Mouse (Mus musculus) heart, adult 2 months (tissue): ENCODE measurements around the gene Schip1. TPM values are rescaled to one million over a fixed set of nuclear protein-coding genes. Genes with fewer than 3 reads are reported as not detected.

ENCODE experiments used
- DNase-seq, 2 experiments: peaks; one replicate each; pipeline ENCODE4 v3.0.0; 2021
- H3K27ac ChIP-seq: fragments of 200-600 bp; 2 replicates; pipeline ENCODE4 v1.8.1; 2022
- H3K27me3 ChIP-seq: fragments of 200-500 bp; 2 replicates; pipeline ENCODE4 v1.6.1; 2012; ENCODE audit warnings: mild to moderate bottlenecking, low read length, inconsistent platforms, mixed read lengths; ENCODE audit not compliant: control insufficient read depth, insufficient read depth
- H3K36me3 ChIP-seq: fragments of 200-500 bp; 2 replicates; pipeline ENCODE4 v1.6.1; 2012; ENCODE audit warnings: low read length, inconsistent platforms; ENCODE audit not compliant: control insufficient read depth, insufficient read depth
- H3K4me1 ChIP-seq: fragments of 200-500 bp; 2 replicates; pipeline ENCODE4 v1.6.1; 2011; ENCODE audit warnings: low read length; ENCODE audit not compliant: control insufficient read depth, insufficient read depth
- H3K4me3 ChIP-seq: fragments of 200-600 bp; 2 replicates; pipeline ENCODE4 v1.8.1; 2022
- H3K79me2 ChIP-seq: fragments of 200-500 bp; replicated peaks from 2 replicates; pipeline ENCODE4 v1.6.1; 2012; ENCODE audit warnings: mild to moderate bottlenecking, inconsistent platforms, low read length, moderate library complexity, mixed read lengths; ENCODE audit not compliant: control insufficient read depth, insufficient read depth
- H3K9ac ChIP-seq: fragments of 200-500 bp; 2 replicates; pipeline ENCODE4 v1.6.1; 2012; ENCODE audit warnings: low read depth, mild to moderate bottlenecking, control low read depth, inconsistent platforms, low read length, mixed read lengths
- CTCF ChIP-seq: fragments of 200-600 bp; IDR thresholded peaks from 2 replicates; pipeline ENCODE4 v1.8.1; 2022; ENCODE audit warnings: antibody characterized with exemption, mild to moderate bottlenecking, moderate library complexity
- EP300 ChIP-seq: fragments of 200-500 bp; IDR thresholded peaks from 2 replicates; pipeline ENCODE4 v1.6.1; 2011; ENCODE audit warnings: low read depth, low read length, control low read depth; ENCODE audit not compliant: insufficient read depth
- POLR2A ChIP-seq: fragments of 200-500 bp; IDR thresholded peaks from 2 replicates; pipeline ENCODE4 v1.6.1; 2011; ENCODE audit warnings: mild to moderate bottlenecking, low read depth, low read length, control low read depth; ENCODE audit not compliant: insufficient read depth
- WGBS: fragments of 180-500 bp; shearing (Covaris S2); methylation state at CpG from one replicate; pipeline ENCODE4 v1.1.7; 2018; 5-methylcytosine and 5-hydroxymethylcytosine counted together
- intact Hi-C: fragments of 180-260 bp; cut with DNase I; formaldehyde crosslinking; loops from one replicate; pipeline ENCODE4 v1.15.1; 2025
- long read RNA-seq: library from polyadenylated mRNA; stranded (forward); transcript quantifications from one replicate; pipeline ENCODE4 v2.0.0, GENCODE M21; 2021
- polyA plus RNA-seq: library from polyadenylated mRNA; depleted of rRNA; stranded (reverse); fragments of >200 nt; gene quantifications from 2 replicates; pipeline ENCODE4 v1.2.3, GENCODE M21; 2012; rRNA removed
- total RNA-seq, 2 experiments: library from RNA; stranded (reverse); gene quantifications; 2 replicates each; pipeline ENCODE4 v1.2.3; 2021

Schip1 gene
- 100 to 1,000 TPM; 163 to 181 TPM for total RNA-seq
- 44.3 and 100 TPM in 2 replicates for polyA plus RNA-seq
- long read RNA-seq, transcript Schip1-206 (8 exons, 2,156 nt): minor isoform, 7 of 139 reads
- long read RNA-seq, transcript Schip1-205 (8 exons, 2,059 nt): minor isoform, 6 of 139 reads
- long read RNA-seq, transcript Schip1-207 (7 exons, 1,557 nt): major isoform, 122 of 139 reads
- long read RNA-seq, partial matches to known transcripts: 0 of 139 reads
- long read RNA-seq, other reads (novel, unspliced or antisense): 3 of 139 reads

DNA sequence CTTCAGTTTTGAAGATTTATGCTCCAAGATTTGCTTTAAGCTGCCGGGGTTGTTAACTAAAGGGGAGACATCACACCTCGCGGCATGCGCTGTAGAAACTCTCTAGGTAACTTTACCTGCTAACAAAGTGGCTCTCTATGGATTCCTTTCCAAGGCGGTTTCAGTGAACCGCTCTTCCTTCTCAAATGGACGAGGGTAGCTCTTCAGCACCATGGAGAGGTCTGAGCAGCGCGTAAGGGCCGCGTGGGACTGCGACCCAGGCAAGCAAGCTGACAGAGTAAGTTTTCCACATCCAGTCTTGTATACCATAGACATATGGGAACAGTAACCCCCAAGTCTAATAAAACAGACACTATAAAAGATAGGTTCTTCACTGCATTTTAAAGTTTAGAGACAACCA, at the start of gene Schip1:
Gene Schip1, plus strand, starts transcription at position 72 of the 400 bp plus-strand sequence.
- intact Hi-C loops: no loop called here
- Histone ChIP-seq H3K4me3 (no peak within 1 kb of the TSS), H3K79me2 (no peaks in the 10 kb centered on the region), H3K27me3 (no peaks in the 10 kb centered on the region), H3K4me1 (no peaks in the 10 kb centered on the region), H3K27ac (no peak within 1 kb of the TSS), H3K36me3 (no peaks in the 10 kb centered on the region), H3K9ac (no peak within 1 kb of the TSS)
- TF ChIP-seq EP300 (no peak), POLR2A (no peak), CTCF (no peak)
- 26% methylated on average over 12 of the region's 12 CpGs for WGBS
- DNase-seq: peak in 1 of 2 experiments; percentile 33

DNA sequence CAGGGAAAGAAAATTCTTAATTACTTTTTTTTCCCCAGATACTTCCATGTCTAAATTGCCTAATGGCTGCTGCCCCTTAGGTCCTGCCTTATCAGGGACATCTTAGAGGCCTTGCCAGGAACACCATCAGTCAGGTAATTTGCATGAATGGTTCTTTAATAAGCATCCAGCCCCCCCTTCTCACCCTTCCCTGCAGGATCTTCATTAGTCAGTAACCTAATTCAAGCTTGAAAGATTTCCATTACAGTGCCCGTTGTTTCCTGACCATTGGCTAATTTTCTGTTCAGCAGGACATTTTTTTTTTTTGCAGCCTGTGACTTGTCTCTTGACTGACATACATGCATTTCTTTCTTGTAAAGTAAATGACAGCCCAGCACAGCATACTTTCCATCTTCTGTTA, 48.8 kb upstream of the Schip1 start:
- H3K36me3 ChIP-seq: no peaks in the 10 kb centered on the region
- intact Hi-C loops: no loop called here
- WGBS: 53% methylated on average over 1 of the region's 1 CpGs
- H3K27ac ChIP-seq: no peak overlapping the region
- H3K4me3 ChIP-seq: no peak overlapping the region
- no peak for DNase-seq
- TF ChIP-seq POLR2A: no peak
- TF ChIP-seq EP300: no peak
- TF ChIP-seq CTCF: no peak
- H3K27me3 ChIP-seq: no peaks in the 10 kb centered on the region
- H3K9ac ChIP-seq: no peak overlapping the region
- H3K79me2 ChIP-seq: no peaks in the 10 kb centered on the region
- no peaks in the 10 kb centered on the region for H3K4me1 ChIP-seq

DNA sequence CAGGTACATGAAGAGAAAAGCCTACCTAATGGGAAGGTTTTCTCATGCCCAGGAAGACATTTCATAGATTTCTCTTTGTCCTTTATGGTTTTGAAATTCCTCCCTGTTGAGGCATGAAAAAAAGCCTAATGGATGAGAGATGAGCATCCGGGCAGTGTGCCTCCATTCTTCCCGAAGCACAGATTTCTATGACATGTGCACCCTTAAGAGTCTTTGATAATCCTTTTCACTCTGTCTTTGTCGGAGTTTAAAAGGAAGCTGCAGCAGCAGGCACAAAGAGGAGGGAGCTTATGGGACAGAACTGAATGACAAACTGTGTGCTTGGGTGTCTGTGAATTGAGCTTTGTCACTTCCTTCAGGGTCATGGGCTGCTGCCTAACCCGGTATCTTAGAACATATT, 45.2 kb upstream of the Schip1 start:
- TF ChIP-seq CTCF: no peak
- no peak for TF ChIP-seq EP300
- no peak for TF ChIP-seq POLR2A
- H3K4me3 ChIP-seq: no peak overlapping the region
- no peaks in the 10 kb centered on the region for H3K79me2 ChIP-seq
- WGBS: 49% methylated on average over 4 of the region's 4 CpGs
- no peak overlapping the region for H3K9ac ChIP-seq
- intact Hi-C loops: no loop called here
- no peak for DNase-seq
- no peak overlapping the region for H3K27ac ChIP-seq
- no peaks in the 10 kb centered on the region for H3K27me3 ChIP-seq
- H3K4me1 ChIP-seq: no peaks in the 10 kb centered on the region
- no peaks in the 10 kb centered on the region for H3K36me3 ChIP-seq

DNA sequence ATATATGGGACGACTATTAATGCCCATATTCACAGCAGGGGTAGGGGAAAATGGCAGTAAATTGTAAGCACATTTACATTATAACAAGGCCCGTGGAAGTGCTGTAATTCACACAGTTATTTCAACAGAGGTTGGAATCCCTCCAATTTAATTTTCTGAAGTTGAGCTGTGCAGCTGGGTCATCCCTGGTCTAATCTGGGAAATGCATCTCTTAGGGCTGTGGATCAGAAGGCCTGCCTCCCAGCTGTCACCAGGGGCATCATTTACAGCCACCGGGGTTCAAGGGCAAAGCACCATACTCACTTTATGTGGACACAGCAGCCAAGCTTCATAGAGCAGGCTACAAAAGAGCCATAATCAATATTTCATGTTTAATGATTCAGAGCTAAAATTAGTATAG, 28.5 kb upstream of the Schip1 start:
- no peaks in the 10 kb centered on the region for H3K4me1 ChIP-seq
- no peak overlapping the region for H3K9ac ChIP-seq
- H3K36me3 ChIP-seq: no peaks in the 10 kb centered on the region
- no peaks in the 10 kb centered on the region for H3K27me3 ChIP-seq
- no peak for DNase-seq
- H3K27ac ChIP-seq: no peak overlapping the region
- no peak overlapping the region for H3K4me3 ChIP-seq
- H3K79me2 ChIP-seq: no peaks in the 10 kb centered on the region
- WGBS: 60% methylated on average over 3 of the region's 3 CpGs
- intact Hi-C loops: no loop called here
- TF ChIP-seq POLR2A: no peak
- TF ChIP-seq CTCF: no peak
- TF ChIP-seq EP300: no peak

DNA sequence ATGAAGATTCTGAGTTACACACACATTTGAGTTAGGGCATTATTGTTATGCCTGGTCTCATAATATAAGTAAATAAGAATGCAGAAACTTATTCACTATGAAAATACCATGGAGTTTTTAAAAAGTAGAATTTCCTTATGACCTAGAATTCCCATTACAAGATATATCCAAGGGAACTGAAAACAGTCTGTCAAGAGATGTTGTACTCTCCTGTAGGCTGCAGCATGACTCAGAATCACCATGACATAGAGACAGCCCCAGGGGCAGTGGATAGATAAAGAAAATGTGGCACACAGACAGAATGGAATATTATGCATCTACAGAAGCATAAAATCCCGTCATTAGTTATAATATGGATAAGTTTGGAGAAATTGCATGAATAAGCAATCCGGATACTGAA, 21.7 kb upstream of the Schip1 start:
- intact Hi-C loops: no loop called here
- H3K27me3 ChIP-seq: no peaks in the 10 kb centered on the region
- H3K36me3 ChIP-seq: no peaks in the 10 kb centered on the region
- no peak overlapping the region for H3K27ac ChIP-seq
- no peak overlapping the region for H3K4me3 ChIP-seq
- no peak for TF ChIP-seq POLR2A
- no peak for TF ChIP-seq CTCF
- no peak for TF ChIP-seq EP300
- H3K9ac ChIP-seq: no peak overlapping the region
- 75% methylated on average over 2 of the region's 2 CpGs for WGBS
- no peaks in the 10 kb centered on the region for H3K4me1 ChIP-seq
- no peaks in the 10 kb centered on the region for H3K79me2 ChIP-seq
- DNase-seq: no peak

DNA sequence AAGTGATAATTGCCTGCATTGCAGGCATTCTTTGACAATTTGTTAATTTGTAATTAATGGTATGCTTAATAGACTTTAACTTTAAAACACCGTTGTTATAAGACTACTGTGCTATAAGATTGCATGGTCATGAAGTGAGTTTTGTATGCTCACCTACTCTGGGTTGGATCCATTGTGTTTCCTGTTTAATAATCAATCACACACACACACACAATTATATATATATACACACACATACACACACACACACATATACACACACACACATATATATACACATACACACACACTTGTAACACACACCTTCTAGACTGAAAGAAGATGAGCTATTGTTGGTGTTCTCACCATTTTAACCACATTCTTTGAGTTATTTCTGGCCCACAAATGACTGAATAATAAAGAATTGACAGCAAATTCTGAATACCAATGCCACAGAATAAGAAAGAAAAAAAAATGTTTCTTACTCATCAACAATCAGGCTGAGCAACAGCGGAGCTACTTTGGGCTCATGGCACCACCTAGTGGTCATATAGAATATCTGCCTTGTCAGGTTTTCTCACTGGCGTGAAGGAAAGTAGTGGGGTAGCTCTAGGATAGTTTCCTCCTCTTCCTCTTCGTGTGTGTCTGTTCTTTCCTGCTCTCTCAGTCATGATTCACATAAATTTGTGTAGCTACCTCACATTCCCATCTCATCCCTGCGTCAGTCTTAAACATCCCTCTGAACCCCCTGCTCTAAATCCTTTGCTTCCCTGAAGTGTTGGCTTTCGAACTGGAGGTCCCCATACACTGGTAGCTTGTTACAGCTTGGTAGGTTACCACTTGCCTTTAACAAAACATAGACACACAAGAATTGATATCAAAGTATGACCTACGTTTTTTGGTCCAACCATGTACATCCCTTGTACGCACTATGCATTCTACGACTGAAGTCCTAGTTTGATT, 18.9 kb upstream of the Schip1 start:
- Histone ChIP-seq H3K79me2 (no peaks in the 10 kb centered on the region), H3K36me3 (no peaks in the 10 kb centered on the region), H3K27ac (no peak overlapping the region), H3K27me3 (no peaks in the 10 kb centered on the region; the same call in 1 of the 2 replicates), H3K4me1 (no peaks in the 10 kb centered on the region), H3K4me3 (no peak overlapping the region), H3K9ac (no peak overlapping the region)
- intact Hi-C loops: loop anchor here (2.0 kb wide), 2 partner anchors 421 to 533 kb away; no protein-coding TSS in a partner anchor
- TF ChIP-seq POLR2A: no peak
- peak; percentile 91 for TF ChIP-seq CTCF
- TF ChIP-seq EP300: no peak
- 46% methylated on average over 9 of the region's 9 CpGs for WGBS
- DNase-seq: no peak
